In the genomic region with DNA sequence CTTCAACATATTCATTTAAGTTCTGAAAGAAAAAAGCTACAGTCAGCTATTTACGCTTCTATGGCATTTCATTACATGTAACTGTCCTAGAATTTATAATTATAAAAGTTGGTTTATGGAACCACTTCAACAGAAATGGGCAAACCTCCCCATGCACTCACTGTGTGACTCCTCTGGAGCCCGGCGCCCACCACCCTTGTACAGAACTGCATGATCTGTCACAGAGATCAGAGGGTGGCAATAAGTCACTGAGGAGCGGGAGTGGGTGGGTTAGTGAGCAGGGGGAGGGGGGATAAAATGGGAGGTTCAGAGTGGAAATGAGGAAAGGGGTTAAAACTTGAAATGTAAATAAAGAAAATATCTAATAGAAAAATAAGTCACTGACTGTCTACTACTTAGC, we compare ENCODE assay signal across 22 mouse cellular contexts.
"Had no signal": no experiment of that assay in that cellular context is flagged by ENCODE, and none has a peak within 500 bp of the region (broad histone marks: within the 10 kb centered on the region; RNA-seq: fewer than 3 reads in every experiment).

No protein-coding gene starts in this region.

- DNase-seq: gastrocnemius, postnatal 14 days; heart, adult 18-20 months; heart, postnatal 10 days; heart, postnatal 36 days; kidney, adult 11 months; kidney, adult 2 months; kidney, adult 9 months; kidney, postnatal 14 days; kidney, postnatal 36 days; layer of hippocampus, adult 9-11 months; layer of hippocampus, postnatal 36 days; left cerebral cortex, postnatal 4 days had no signal

- H3K4me2 ChIP-seq: heart, embryonic 12.5 days; hindbrain, embryonic 14.5 days; intestine, embryonic 15.5 days; kidney, embryonic 15.5 days; limb, embryonic 13.5 days; limb, embryonic 15.5 days; liver, embryonic 12.5 days had no signal

- H3K4me3 ChIP-seq: heart, embryonic 12.5 days; intestine, embryonic 15.5 days; kidney, embryonic 15.5 days; limb, embryonic 13.5 days; limb, embryonic 15.5 days; liver, embryonic 12.5 days had no signal

- H3K9ac ChIP-seq: heart, embryonic 12.5 days; hindbrain, embryonic 14.5 days; intestine, embryonic 15.5 days; kidney, embryonic 15.5 days; limb, embryonic 13.5 days; limb, embryonic 15.5 days; liver, embryonic 12.5 days; liver, embryonic 14.5 days had no signal

- H3K4me1 ChIP-seq: intestine, embryonic 15.5 days; limb, embryonic 13.5 days; limb, embryonic 15.5 days had no signal

- H3K27ac ChIP-seq: hindbrain, embryonic 14.5 days; hindbrain, postnatal 0 days; intestine, embryonic 15.5 days; kidney, embryonic 15.5 days; kidney, postnatal 0 days; limb, embryonic 13.5 days; limb, embryonic 15.5 days; liver, embryonic 12.5 days; liver, embryonic 14.5 days had no signal

- H3K9me3 ChIP-seq: heart, embryonic 12.5 days; intestine, embryonic 15.5 days; limb, embryonic 13.5 days; limb, embryonic 15.5 days; liver, embryonic 12.5 days had no signal

- H3K27me3 ChIP-seq: heart, embryonic 12.5 days; intestine, embryonic 15.5 days; kidney, embryonic 15.5 days; limb, embryonic 13.5 days; limb, embryonic 15.5 days; liver, embryonic 12.5 days had no signal

- ATAC-seq: hindbrain, postnatal 0 days; intestine, embryonic 15.5 days; liver, embryonic 12.5 days had no signal
